Mouse (Mus musculus) liver, embryonic 14.5 days (tissue): ENCODE measurements at regions not wholly inside any gene's neighbourhood (a gene's known extent, or its start where the extent isn't known, plus 50 kb on each side); places are given as distances from the start of the nearest gene placed in this dataset.

Experiments
- CTCF ChIP-seq: IDR thresholded peaks from 2 replicates; pipeline ENCODE4 v1.5.1; 2016; ENCODE audit warnings: antibody characterized with exemption, low read depth, control low read depth
- EP300 ChIP-seq: IDR thresholded peaks from 2 replicates; pipeline ENCODE4 v1.6.1; 2016; ENCODE audit warnings: antibody characterized with exemption, low read depth

DNA sequence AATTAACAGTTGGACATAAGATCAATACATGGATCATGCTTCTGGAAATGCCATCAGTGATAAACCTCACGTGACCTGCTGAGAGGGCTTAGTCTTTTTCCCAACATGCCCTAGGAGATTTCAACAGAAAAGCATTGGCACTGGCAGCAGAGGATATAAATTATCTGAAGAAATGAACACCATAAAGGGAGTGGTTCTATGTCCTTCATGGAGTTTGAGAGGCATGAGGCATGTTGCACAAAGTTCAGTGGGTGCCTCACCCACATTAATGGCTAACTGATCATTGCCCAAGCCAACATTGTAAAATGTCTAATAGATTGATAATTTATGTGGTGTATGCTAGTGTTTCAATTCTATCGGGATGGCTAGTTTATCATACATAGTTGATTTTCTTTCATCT is 875.6 kb upstream of the Adgrl2 start:
- TF ChIP-seq CTCF (no peak), EP300 (no peak)
